Mouse (Mus musculus) gastrocnemius, adult 8-10 months (tissue): ENCODE data around the gene Ppard. TPM values are rescaled to one million over a fixed set of nuclear protein-coding genes. Genes with fewer than 3 reads are reported as not detected.

ENCODE experiments used
- DNase-seq, 2 experiments: peaks; one replicate each; pipeline ENCODE4 v3.0.0; 2022; ENCODE audit warnings: low spot score in 2 of 2
- total RNA-seq, 4 experiments: library from RNA; stranded (reverse); gene quantifications; 2 replicates each; pipeline ENCODE4 v1.2.4; 2022

Ppard gene
- total RNA-seq, 4 experiments from 2014 or later: 24.7 to 28.3 (median 26.1) TPM

- peak; percentile 90 to 94 for DNase-seq
Measured at GRCm38 (mm10) chr17:28223561-28224391, 8.7 kb upstream of the Ppard start.

- no peak for DNase-seq
Measured at GRCm38 (mm10) chr17:28224615-28225014, 7.9 kb upstream of the Ppard start.

DNA sequence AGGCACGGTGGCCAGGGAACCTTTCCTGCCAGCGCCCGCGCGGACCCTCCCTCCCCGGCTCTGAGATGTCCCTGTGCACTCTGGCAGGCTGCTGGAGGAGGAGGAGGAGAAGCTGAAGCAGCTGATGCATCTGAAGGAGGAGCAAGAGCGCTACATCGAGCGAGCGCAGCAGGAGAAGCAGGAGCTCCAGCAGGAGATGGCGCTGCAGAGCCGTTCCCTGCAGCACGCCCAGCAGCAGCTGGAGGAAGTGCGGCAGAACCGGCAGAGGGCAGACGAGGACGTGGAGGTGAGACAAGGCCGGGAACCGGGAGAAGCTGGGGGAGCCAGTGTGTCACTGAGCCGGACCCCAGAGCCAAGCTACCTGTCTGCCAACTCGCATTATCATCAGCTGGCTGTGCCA lies 6.5 kb upstream of the Ppard start:
- DNase-seq: peak; percentile 81 to 89

DNA sequence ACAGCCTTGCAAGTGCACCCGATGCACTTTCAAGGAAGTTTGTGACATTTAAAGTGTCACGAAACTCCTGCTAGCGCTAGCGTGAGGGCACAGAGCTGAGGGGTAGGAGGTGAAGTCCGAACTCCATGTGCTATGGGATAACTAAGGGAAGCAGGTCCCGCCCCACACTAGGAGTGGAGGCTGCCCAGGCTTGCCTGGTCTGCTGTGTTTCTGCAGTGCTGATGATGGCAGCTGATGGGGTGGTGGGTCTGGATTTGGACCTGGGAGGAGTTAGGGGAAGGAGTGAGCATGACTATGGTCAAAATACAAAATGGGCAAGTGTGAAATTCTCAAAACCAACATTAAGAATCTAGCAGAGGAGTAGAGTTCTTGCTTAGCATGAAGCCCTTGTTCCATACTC lies 2.0 kb upstream of the Ppard start:
- no peak for DNase-seq

DNA sequence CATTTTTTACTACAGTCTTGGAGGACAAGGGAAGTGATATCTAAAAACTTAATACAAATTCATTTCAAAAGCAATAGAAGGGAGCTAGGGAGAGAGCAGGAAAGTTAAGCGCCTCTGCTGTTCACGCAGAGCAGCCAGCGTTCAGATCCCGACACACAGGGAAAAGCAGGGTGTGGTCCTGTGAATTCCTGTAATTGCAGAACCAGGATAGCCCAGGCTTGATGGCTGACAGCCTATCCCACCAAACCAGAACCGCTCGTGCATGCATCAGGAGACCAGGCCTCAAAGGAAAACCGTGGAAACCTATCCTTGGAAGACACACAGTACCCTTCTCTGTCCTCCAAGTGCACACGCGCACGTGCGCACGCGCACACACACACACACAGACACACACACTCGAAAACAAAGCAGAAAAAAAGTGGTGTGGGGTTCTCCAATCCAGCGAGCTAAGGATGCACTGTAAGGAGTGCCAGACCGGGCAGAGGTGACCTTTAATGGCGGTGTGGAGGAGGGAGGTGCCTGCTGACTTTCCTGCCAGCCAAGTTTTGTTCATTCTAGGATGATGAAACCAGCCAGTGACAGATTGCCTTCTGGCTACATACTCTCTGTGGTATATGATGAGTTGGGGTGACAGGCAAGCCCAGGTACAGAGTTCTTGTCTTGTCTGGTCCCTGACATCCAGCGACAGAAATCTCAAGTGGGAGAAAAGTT lies 1.3 kb upstream of the Ppard start:
- no peak for DNase-seq

DNA sequence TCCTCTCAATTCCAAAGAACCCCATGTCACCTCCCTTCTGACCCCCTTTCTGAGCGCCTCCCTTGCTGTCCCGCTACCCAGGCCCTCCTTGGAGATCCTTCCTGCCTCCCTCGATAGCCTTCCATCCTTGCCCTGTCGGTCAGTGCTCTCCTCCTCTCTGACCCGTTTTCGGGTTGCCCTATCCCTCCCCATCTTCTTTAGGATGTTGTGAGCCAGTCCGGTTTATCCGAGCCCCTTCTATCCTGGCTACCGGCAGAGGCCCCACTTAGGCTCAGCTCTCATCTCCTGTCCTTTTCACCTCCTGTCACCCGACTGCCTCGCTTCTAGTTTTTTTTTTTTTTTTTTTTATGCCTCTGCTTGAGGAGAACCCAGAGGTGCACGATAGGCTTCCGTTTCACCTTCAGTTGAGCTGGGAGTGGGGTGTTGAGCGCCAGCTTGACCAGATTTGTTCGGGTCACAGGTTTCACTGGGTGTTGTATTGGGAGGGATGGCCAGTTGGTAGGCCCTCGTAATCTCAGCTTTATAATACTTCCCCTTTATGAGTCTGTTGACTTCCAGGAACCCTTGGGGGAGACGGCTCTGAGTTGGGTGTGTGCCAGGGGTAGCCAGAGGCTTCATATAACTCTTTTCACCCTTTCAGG lies 711 bp downstream of the Ppard start:
- DNase-seq: no peak

GRCm38 (mm10) chr17:28234641-28235040 lies 2.1 kb downstream of the Ppard start:
- no peak for DNase-seq

DNA sequence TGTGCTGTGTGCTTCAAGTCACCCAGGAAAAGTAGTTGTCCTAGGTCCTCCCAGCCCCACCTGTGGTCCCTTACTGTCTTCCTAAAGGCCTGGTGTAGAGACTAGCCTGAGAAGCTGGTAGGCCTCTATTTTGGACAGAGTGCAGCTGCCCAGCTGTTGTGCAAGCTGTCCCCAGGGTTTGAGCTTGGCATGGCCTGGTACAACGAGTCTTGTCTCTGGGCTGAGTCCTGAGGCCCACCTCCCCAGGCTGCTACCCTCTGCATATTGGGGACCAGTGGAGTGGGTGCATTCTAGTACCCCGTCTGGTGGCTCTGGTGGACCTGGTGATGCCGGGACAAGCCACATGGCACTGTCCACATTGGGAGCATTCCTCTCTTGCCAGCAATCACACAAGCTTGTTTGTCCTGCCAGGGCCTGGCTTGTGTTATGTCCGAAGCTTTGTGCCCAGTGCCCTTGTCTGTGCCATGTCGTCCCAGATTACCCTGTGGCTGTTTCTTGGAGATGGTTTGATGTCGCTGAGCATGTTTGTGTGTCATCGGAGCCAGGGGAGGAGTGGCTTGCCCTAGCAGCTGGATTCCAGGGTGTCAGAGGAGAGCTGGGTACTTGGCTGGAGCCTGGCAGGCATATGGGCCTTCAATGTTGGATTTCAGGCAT lies 3.6 kb downstream of the Ppard start:
- peak; percentile 67 to 86 for DNase-seq

- no peak for DNase-seq
Measured at GRCm38 (mm10) chr17:28236636-28237015, 4.1 kb downstream of the Ppard start.

- no peak for DNase-seq
Measured at GRCm38 (mm10) chr17:28237362-28237761, 4.9 kb downstream of the Ppard start.

DNA sequence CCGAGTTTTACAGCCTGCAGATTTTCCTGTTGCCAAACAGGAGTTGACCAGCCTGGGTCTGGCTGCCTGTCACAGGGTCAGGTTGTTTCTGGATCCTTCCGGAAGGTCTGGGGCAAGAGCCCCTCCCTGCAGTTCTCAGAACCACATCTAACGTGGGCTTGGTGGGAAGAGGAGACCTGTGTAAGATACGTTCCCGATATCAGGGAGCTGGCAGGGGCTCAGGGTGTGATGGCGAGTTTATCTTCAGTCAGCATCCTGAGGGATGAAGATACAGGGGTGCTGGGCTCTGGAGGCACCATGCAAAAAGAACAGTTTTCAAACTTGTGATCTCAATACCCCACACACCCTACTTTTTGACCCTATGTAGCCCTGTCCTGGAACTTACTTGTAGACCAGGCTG lies 5.4 kb downstream of the Ppard start:
- no peak for DNase-seq

- DNase-seq: no peak
Measured at GRCm38 (mm10) chr17:28240846-28241245, 8.3 kb downstream of the Ppard start.

- no peak for DNase-seq
Measured at GRCm38 (mm10) chr17:28242296-28242695, 9.8 kb downstream of the Ppard start.

- no peak for DNase-seq
Measured at GRCm38 (mm10) chr17:28244214-28244613, 11.7 kb downstream of the Ppard start.

GRCm38 (mm10) chr17:28244714-28245113 lies 12.2 kb downstream of the Ppard start:
- DNase-seq: no peak

- DNase-seq: no peak
Measured at GRCm38 (mm10) chr17:28246640-28247039, 14.1 kb downstream of the Ppard start.

DNA sequence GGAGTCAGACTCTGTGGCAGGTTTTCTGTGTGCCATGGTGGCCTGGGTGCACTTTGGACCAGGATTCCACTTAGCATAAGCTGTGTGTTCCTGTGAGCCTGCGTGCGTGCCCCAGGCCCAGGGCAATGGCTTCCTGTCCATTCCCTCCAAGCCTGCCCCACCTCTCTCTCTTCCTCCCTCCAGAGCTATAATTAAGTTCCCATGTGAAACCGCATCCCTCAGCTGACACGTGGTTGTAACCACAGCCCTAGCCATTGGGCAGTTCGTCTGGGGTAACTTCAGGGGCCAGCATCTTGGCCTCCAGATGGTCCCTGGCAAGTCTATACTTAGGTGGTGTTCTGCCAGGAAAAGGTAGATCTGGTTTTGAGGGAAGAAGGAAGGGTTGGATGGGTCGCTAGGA lies 15.1 kb downstream of the Ppard start:
- peak; percentile 49 to 75 for DNase-seq

DNA sequence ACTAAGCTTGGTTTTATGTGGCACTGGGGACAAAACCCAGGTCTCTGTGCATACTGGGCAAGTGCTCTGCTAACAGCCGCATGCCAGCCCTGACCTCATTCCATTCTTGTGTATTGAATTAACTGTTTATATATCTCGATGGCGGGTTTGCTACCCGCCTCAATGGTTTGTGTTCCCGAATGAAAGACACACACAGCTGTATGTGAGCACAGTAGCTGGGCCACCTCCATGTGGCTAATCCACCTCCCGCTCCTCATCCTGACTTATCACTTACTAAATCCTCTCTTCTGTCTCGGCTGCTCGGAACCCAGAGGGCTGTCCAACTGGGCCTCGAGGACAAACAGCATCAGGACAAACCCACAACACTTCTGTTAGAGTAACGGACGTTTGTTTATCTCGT lies 16.6 kb downstream of the Ppard start:
- no peak for DNase-seq

GRCm38 (mm10) chr17:28251579-28252280 lies 19.2 kb downstream of the Ppard start:
- DNase-seq: no peak

- DNase-seq: no peak
Measured at GRCm38 (mm10) chr17:28252281-28252648, 19.8 kb downstream of the Ppard start.

DNA sequence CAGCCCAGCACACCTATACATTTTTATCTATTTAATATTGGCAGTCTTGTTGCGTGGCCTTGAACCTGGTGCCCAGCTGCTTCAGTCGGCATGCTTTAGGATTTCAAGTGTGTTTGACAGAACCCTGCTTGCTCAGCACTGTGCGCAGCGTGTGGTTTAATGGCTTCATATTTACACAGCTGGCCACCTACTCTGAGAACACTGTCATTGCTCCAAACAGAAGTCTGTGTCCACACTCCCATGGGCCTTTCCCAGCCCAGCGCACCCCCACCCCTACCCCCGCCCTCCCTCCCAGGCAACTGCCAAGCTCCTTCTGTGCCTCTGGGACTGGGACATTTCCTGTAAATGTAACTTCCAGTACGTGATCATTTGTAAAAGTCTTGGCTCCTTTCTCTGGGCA lies 20.7 kb downstream of the Ppard start:
- DNase-seq: no peak
